21 mouse cellular contexts compared by ENCODE assay signal in genomic region chrX:78547696-78548095, GRCm38 (mm10). TPM values are rescaled to one million over a fixed set of nuclear protein-coding genes. Genes with fewer than 3 reads are reported as not detected.
DNase-seq lines count a peak whose midpoint lies in the region; ATAC-seq and TF ChIP-seq lines count a peak whose summit lies in the region.
"Had no signal": no experiment of that assay in that cellular context is flagged by ENCODE, and none has a peak within 500 bp of the region (broad histone marks: within the 10 kb centered on the region; RNA-seq: fewer than 3 reads in every experiment).

No protein-coding gene starts in this region.

- ATAC-seq in liver, postnatal 0 days = no peak
- ATAC-seq in kidney, postnatal 0 days (replicated peaks; ENCODE audit: low FRiP score, low read depth) = no peak
- ATAC-seq: intestine, embryonic 16.5 days had no signal

- H3K9me3 ChIP-seq in liver, postnatal 0 days (ENCODE audit: low read length) = no peaks in the 10 kb centered on the region
- no peaks in the 10 kb centered on the region for H3K9me3 ChIP-seq in kidney, postnatal 0 days (replicated peaks; ENCODE audit: low read length)
- H3K9me3 ChIP-seq: embryonic facial prominence, embryonic 15.5 days; forebrain, embryonic 10.5 days; hindbrain, embryonic 13.5 days; liver, embryonic 13.5 days; midbrain, embryonic 10.5 days; neural tube, embryonic 13.5 days had no signal

- H3K27ac ChIP-seq in liver, adult 2 months (replicated peaks; ENCODE audit: insufficient read depth, low read depth, low read length) = no peak overlapping the region
- no peak overlapping the region for H3K27ac ChIP-seq in liver, postnatal 0 days (ENCODE audit: low read depth)
- no peak overlapping the region for H3K27ac ChIP-seq in kidney, postnatal 0 days
- H3K27ac ChIP-seq: embryonic facial prominence, embryonic 15.5 days; forebrain, embryonic 10.5 days; hindbrain, embryonic 13.5 days; left cerebral cortex, adult 2 months; liver, embryonic 13.5 days; midbrain, embryonic 10.5 days; neural tube, embryonic 13.5 days had no signal

- TF ChIP-seq CTCF in liver, adult 2 months (IDR thresholded peaks at IDR 0.05; ENCODE audit: low read depth, low read length) = no peak
- no peak for TF ChIP-seq CTCF in liver, postnatal 0 days (IDR thresholded peaks at IDR 0.05; ENCODE audit: low read depth)
- no peak for TF ChIP-seq CTCF in kidney, postnatal 0 days (IDR thresholded peaks at IDR 0.05; ENCODE audit: low read depth)

- TF ChIP-seq POLR2A in liver, adult 2 months (IDR thresholded peaks at IDR 0.05; ENCODE audit: extremely low read depth, insufficient read depth, low read length) = no peak

- no peaks in the 10 kb centered on the region for H3K36me3 ChIP-seq in liver, adult 2 months (ENCODE audit: control insufficient read depth, insufficient read depth, low read length)
- H3K36me3 ChIP-seq in liver, postnatal 0 days (replicated peaks; ENCODE audit: insufficient read depth, low read length) = no peaks in the 10 kb centered on the region
- H3K36me3 ChIP-seq in kidney, postnatal 0 days (ENCODE audit: insufficient read depth, low read length) = no peaks in the 10 kb centered on the region
- H3K36me3 ChIP-seq: embryonic facial prominence, embryonic 15.5 days; forebrain, embryonic 10.5 days; hindbrain, embryonic 13.5 days; liver, embryonic 13.5 days; midbrain, embryonic 10.5 days; neural tube, embryonic 13.5 days had no signal

- no peak for TF ChIP-seq EP300 in liver, postnatal 0 days (IDR thresholded peaks at IDR 0.05; ENCODE audit: low read depth)

- no peak overlapping the region for H3K4me2 ChIP-seq in liver, postnatal 0 days (ENCODE audit: low read depth, low read length)
- H3K4me2 ChIP-seq in kidney, postnatal 0 days (ENCODE audit: low read length) = no peak overlapping the region
- H3K4me2 ChIP-seq: embryonic facial prominence, embryonic 15.5 days; hindbrain, embryonic 13.5 days; liver, embryonic 13.5 days; neural tube, embryonic 13.5 days had no signal

- H3K4me1 ChIP-seq in liver, adult 2 months (ENCODE audit: control insufficient read depth, insufficient read depth, low read length) = no peaks in the 10 kb centered on the region
- no peaks in the 10 kb centered on the region for H3K4me1 ChIP-seq in liver, postnatal 0 days (ENCODE audit: insufficient read depth)
- no peaks in the 10 kb centered on the region for H3K4me1 ChIP-seq in kidney, postnatal 0 days (replicated peaks; ENCODE audit: insufficient read depth, low read length)
- H3K4me1 ChIP-seq: embryonic facial prominence, embryonic 15.5 days; forebrain, embryonic 10.5 days; hindbrain, embryonic 13.5 days; midbrain, embryonic 10.5 days; neural tube, embryonic 13.5 days had no signal

- H3K4me3 ChIP-seq in liver, adult 2 months (ENCODE audit: insufficient read depth, low read depth, low read length) = no peak overlapping the region
- H3K4me3 ChIP-seq in liver, postnatal 0 days (ENCODE audit: low read depth, low read length) = no peak overlapping the region
- no peak overlapping the region for H3K4me3 ChIP-seq in kidney, postnatal 0 days (replicated peaks; ENCODE audit: low read depth, low read length)
- H3K4me3 ChIP-seq: embryonic facial prominence, embryonic 15.5 days; forebrain, embryonic 10.5 days; hindbrain, embryonic 13.5 days; left cerebral cortex, adult 2 months; liver, embryonic 13.5 days; midbrain, embryonic 10.5 days; neural tube, embryonic 13.5 days had no signal

- peak; percentile 3 to 22 for DNase-seq in heart, adult 9 months (ENCODE audit: low spot score in 2 of 2)
- no peak for DNase-seq in heart, postnatal 4 days
- peak; percentile 22 for DNase-seq in liver, adult 2 months (ENCODE audit: extremely low read depth, low read depth, low spot score)
- no peak for DNase-seq in liver, postnatal 0 days
- DNase-seq in Muller cell, postnatal 12 days (ENCODE audit: inconsistent ontology term) = peak; percentile 42
- peak; percentile 1 for DNase-seq in kidney, postnatal 0 days (ENCODE audit: low spot score)
- DNase-seq in MN1 (ENCODE audit: low spot score) = no peak
- DNase-seq: adrenal gland, postnatal 36 days; cerebellum, adult 9-11 months; liver, embryonic 13.5 days; lung, postnatal 14 days; right cerebral cortex, postnatal 14 days; thymus, postnatal 36 days had no signal

- 16% methylated on average over 1 of the region's 1 CpGs for WGBS in liver, adult 2 months
- WGBS in liver, postnatal 0 days (ENCODE audit: insufficient replicate concordance) = 89% methylated on average over 1 of the region's 1 CpGs
- WGBS in kidney, postnatal 0 days = 51% methylated on average over 1 of the region's 1 CpGs

- no peaks in the 10 kb centered on the region for H3K79me2 ChIP-seq in liver, adult 2 months (ENCODE audit: control insufficient read depth, insufficient read depth, low read length)

- H3K27me3 ChIP-seq in liver, adult 2 months (ENCODE audit: control insufficient read depth, insufficient read depth, low read length) = no peaks in the 10 kb centered on the region
- no peaks in the 10 kb centered on the region for H3K27me3 ChIP-seq in liver, postnatal 0 days (ENCODE audit: insufficient read depth, low read length)
- H3K27me3 ChIP-seq in kidney, postnatal 0 days (ENCODE audit: insufficient read depth, low read length) = no peaks in the 10 kb centered on the region
- H3K27me3 ChIP-seq: CH12.LX; embryonic facial prominence, embryonic 15.5 days; hindbrain, embryonic 13.5 days; liver, embryonic 13.5 days; neural tube, embryonic 13.5 days had no signal

- H3K9ac ChIP-seq in liver, adult 2 months (ENCODE audit: low read depth, low read length) = no peak overlapping the region
- no peak overlapping the region for H3K9ac ChIP-seq in liver, postnatal 0 days (replicated peaks)
- no peak overlapping the region for H3K9ac ChIP-seq in kidney, postnatal 0 days (ENCODE audit: low read depth, low read length)
- H3K9ac ChIP-seq: embryonic facial prominence, embryonic 15.5 days; hindbrain, embryonic 13.5 days; liver, embryonic 13.5 days; neural tube, embryonic 13.5 days had no signal

RNA-seq across cellular contexts. Expression of gene Prrg1, which starts 36.0 kb away (rescaled TPM):
- 1 to 10 TPM; 7.3 to 8.1 TPM for total RNA-seq in heart, postnatal 4 days (2021)
- 1.7 and 2.5 TPM in 2 replicates for total RNA-seq in liver, adult 2 months (2014; rRNA removed)
- 0.11 and 0.35 TPM in 2 replicates for polyA plus RNA-seq in liver, adult 2 months (2012; rRNA removed)
- polyA plus RNA-seq in liver, postnatal 0 days (2015; fragmentation: Nextera tagmentation; extraction: Ambion mirVana) = 1.0 and 1.1 TPM in 2 replicates
- 7.7 and 7.8 TPM in 2 replicates for polyA plus RNA-seq in kidney, postnatal 0 days (2015; fragmentation: Nextera tagmentation; extraction: Ambion mirVana)
- total RNA-seq: CH12.LX had no signal

Comparison
In these comparisons a context has a peak if more than half of its experiments do, and no peak if none do; other contexts are left out.
1. DNase-seq: peak in heart, adult 9 months (2 of 2), liver, adult 2 months (single experiment), Muller cell, postnatal 12 days (single experiment) and kidney, postnatal 0 days (single experiment); none in heart, postnatal 4 days (single experiment), liver, postnatal 0 days (single experiment) and MN1 (single experiment).